Mouse (Mus musculus) liver, embryonic 11.5 days (tissue): ENCODE data around the gene Prss27. TPM values are rescaled to one million over a fixed set of nuclear protein-coding genes. Genes with fewer than 3 reads are reported as not detected.
"Not testable (repeated sequence)": the region's sequence is repeated elsewhere in the genome, so short reads cannot be mapped to it uniquely, and the experiment has no call there.

Experiments used
- ATAC-seq: fragments of 200-750 bp; cut with Nextera tagmentation; replicated peaks from 2 replicates; pipeline ENCODE4 v1.8.0; 2017; ENCODE audit warnings: moderate number of reproducible peaks, mild to moderate bottlenecking, moderate TSS enrichment, moderate library complexity; ENCODE audit not compliant: low FRiP score
- DNase-seq: peaks from one replicate; pipeline ENCODE4 v3.0.0-alpha.2; 2017; ENCODE audit warnings: low spot score
- H3K27ac ChIP-seq: fragments of 300-500 bp; sonication (generic); 2 replicates; pipeline ENCODE4 v1.5.1; 2014; ENCODE audit warnings: mild to moderate bottlenecking, low read depth, low read length, control low read depth
- H3K27me3 ChIP-seq: fragments of 300-500 bp; sonication (generic); replicated peaks from 2 replicates; pipeline ENCODE4 v1.6.1; 2014; ENCODE audit warnings: low read length, mixed read lengths; ENCODE audit not compliant: control insufficient read depth, insufficient read depth
- H3K36me3 ChIP-seq: fragments of 300-500 bp; sonication (generic); 2 replicates; pipeline ENCODE4 v1.6.1; 2014; ENCODE audit warnings: mild to moderate bottlenecking, low read length, moderate library complexity, mixed read lengths; ENCODE audit not compliant: control insufficient read depth, insufficient read depth
- H3K4me1 ChIP-seq: fragments of 300-500 bp; sonication (generic); replicated peaks from 2 replicates; pipeline ENCODE4 v1.6.1; 2014; ENCODE audit warnings: low read length, mixed read lengths; ENCODE audit not compliant: control insufficient read depth, insufficient read depth
- H3K4me2 ChIP-seq: fragments of 300-500 bp; sonication (generic); 2 replicates; pipeline ENCODE4 v1.6.1; 2014; ENCODE audit warnings: mild to moderate bottlenecking, control low read depth, moderate library complexity
- H3K4me3 ChIP-seq: fragments of 300-500 bp; sonication (generic); 2 replicates; pipeline ENCODE4 v1.5.1; 2014; ENCODE audit warnings: low read depth, low read length, control low read depth
- H3K9ac ChIP-seq: fragments of 300-500 bp; sonication (generic); 2 replicates; pipeline ENCODE4 v1.6.1; 2014; ENCODE audit warnings: low read depth, low read length, control low read depth
- H3K9me3 ChIP-seq: fragments of 300-500 bp; sonication (generic); 2 replicates; pipeline ENCODE4 v1.6.1; 2016; ENCODE audit warnings: low read length, inconsistent platforms, mixed read lengths; ENCODE audit not compliant: control insufficient read depth
- WGBS: fragments of 180-500 bp; shearing (Covaris S2); extraction: QIAGEN DNeasy Blood & Tissue Kit; methylation state at CpG from one replicate; pipeline ENCODE4 v1.1.7; 2014; 5-methylcytosine and 5-hydroxymethylcytosine counted together
- microRNA-seq: library from miRNA; unstranded; fragments of <30 nt; microRNA quantifications from one replicate; pipeline ENCODE4, GENCODE M21; 2017; ENCODE audit warnings: borderline number of aligned reads
- polyA plus RNA-seq: library from polyadenylated mRNA; unstranded; fragments of >200 nt; fragmentation: Nextera tagmentation; extraction: Ambion mirVana; gene quantifications from 2 replicates; pipeline ENCODE4 v1.2.1, GENCODE M21; 2014

Prss27 gene
- polyA plus RNA-seq, 1 experiment from 2014 or later: not detected

GRCm38 (mm10) chr17:24069531-24069930 lies 31.6 kb downstream of the Prss27 start:
- DNase-seq: no peak
- Histone ChIP-seq H3K36me3 (peaks cover 6% of the 10 kb centered on the region; the same call in 1 of the 2 replicates), H3K9ac (no peak overlapping the region), H3K27ac (no peak overlapping the region), H3K4me2 (no peak overlapping the region), H3K9me3 (no peaks in the 10 kb centered on the region), H3K4me3 (no peak overlapping the region), H3K4me1 (peaks cover 7% of the 10 kb centered on the region), H3K27me3 (no peaks in the 10 kb centered on the region)
- no peak for ATAC-seq
- WGBS: 85% methylated on average over 3 of the region's 3 CpGs

- ATAC-seq (peak; percentile 98), DNase-seq (peak; percentile 96)
- Histone ChIP-seq H3K4me3 (peak within 1 kb of the TSS; percentile 97), H3K9me3 (no peaks in the 10 kb centered on the region), H3K4me2 (peak within 1 kb of the TSS; percentile 87), H3K27me3 (no peaks in the 10 kb centered on the region), H3K27ac (peak within 1 kb of the TSS; percentile 47; the same call in 1 of the 2 replicates), H3K4me1 (peaks cover 7% of the 10 kb centered on the region), H3K9ac (peak within 1 kb of the TSS; percentile 87), H3K36me3 (peaks cover 12% of the 10 kb centered on the region)
- WGBS: under 1% methylated on average over 60 of the region's 62 CpGs
Measured at GRCm38 (mm10) chr17:24072919-24073696, 35.2 kb downstream of the Prss27 start, which contains the start of gene Kctd5. Gene Kctd5, minus strand, starts transcription at chr17:24073485.

- no peaks in the 10 kb centered on the region for H3K27me3 ChIP-seq
- H3K4me2 ChIP-seq: no peak overlapping the region
- H3K9ac ChIP-seq: no peak overlapping the region
- H3K4me3 ChIP-seq: no peak overlapping the region
- no peak for DNase-seq
- peaks cover 2% of the 10 kb centered on the region for H3K4me1 ChIP-seq
- no peak for ATAC-seq
- no peaks in the 10 kb centered on the region for H3K9me3 ChIP-seq
- H3K27ac ChIP-seq: no peak overlapping the region
- WGBS: 78% methylated on average over 2 of the region's 2 CpGs
- peaks cover 26% of the 10 kb centered on the region for H3K36me3 ChIP-seq
Measured at GRCm38 (mm10) chr17:24077101-24077500, 39.2 kb downstream of the Prss27 start.

- Histone ChIP-seq H3K36me3 (peaks cover 17% of the 10 kb centered on the region), H3K4me1 (no peaks in the 10 kb centered on the region), H3K9ac (no peak overlapping the region), H3K4me2 (no peak overlapping the region), H3K4me3 (no peak overlapping the region), H3K27me3 (no peaks in the 10 kb centered on the region), H3K9me3 (no peaks in the 10 kb centered on the region), H3K27ac (no peak overlapping the region)
- ATAC-seq (no peak), DNase-seq (no peak)
- 40% methylated on average over 1 of the region's 1 CpGs for WGBS
Measured at GRCm38 (mm10) chr17:24084593-24084992, 46.6 kb downstream of the Prss27 start.

- ATAC-seq, H3K9me3 ChIP-seq, H3K27me3 ChIP-seq, H3K4me2 ChIP-seq, H3K4me3 ChIP-seq, H3K4me1 ChIP-seq, H3K9ac ChIP-seq, H3K27ac ChIP-seq, DNase-seq: not testable (repeated sequence)
- 84% methylated on average over 4 of the region's 4 CpGs for WGBS
- H3K36me3 ChIP-seq: peaks cover 13% of the 10 kb centered on the region
Measured at GRCm38 (mm10) chr17:24086399-24086798, 48.5 kb downstream of the Prss27 start.

- Histone ChIP-seq H3K4me2 (no peak overlapping the region), H3K36me3 (peaks cover 12% of the 10 kb centered on the region), H3K9ac (no peak overlapping the region), H3K4me3 (no peak overlapping the region), H3K27me3 (no peaks in the 10 kb centered on the region), H3K27ac (no peak overlapping the region), H3K9me3 (no peaks in the 10 kb centered on the region), H3K4me1 (no peaks in the 10 kb centered on the region)
- ATAC-seq: no peak
- 87% methylated on average over 1 of the region's 1 CpGs for WGBS
- no peak for DNase-seq
Measured at GRCm38 (mm10) chr17:24090575-24090974, 52.6 kb downstream of the Prss27 start.

Small RNAs within 50 kb of the gene (microRNA-seq; reads per million reads assigned to microRNA genes)
- gene Gm27700: not detected

Other genes with a start within 250 kb of the Prss27 start
- 355 and 398 TPM in 2 replicates for gene Srrm2, start 247.6 kb upstream of the Prss27 start, polyA plus RNA-seq
- gene Elob, start 209.0 kb upstream of the Prss27 start, polyA plus RNA-seq: 744 and 795 TPM in 2 replicates
- not detected in 2 replicates for gene Prss33, start 202.1 kb upstream of the Prss27 start, polyA plus RNA-seq
- gene Prss32, start 194.3 kb upstream of the Prss27 start, polyA plus RNA-seq: not detected in 2 replicates
- 0.84 and 1.2 TPM in 2 replicates for gene Prss41, start 194.0 kb upstream of the Prss27 start, polyA plus RNA-seq
- gene Prss21, start 170.1 kb upstream of the Prss27 start, polyA plus RNA-seq: not detected in 2 replicates
- gene Dcpp1, start 157.3 kb upstream of the Prss27 start, polyA plus RNA-seq: not detected in 2 replicates
- not detected in 2 replicates for gene Dcpp2, start 157.3 kb upstream of the Prss27 start, polyA plus RNA-seq
- not detected in 2 replicates for gene Dcpp3, start 120.7 kb upstream of the Prss27 start, polyA plus RNA-seq
- gene Sbp, start 96.5 kb upstream of the Prss27 start, polyA plus RNA-seq: not detected in 2 replicates
- gene Sbpl, start 82.9 kb upstream of the Prss27 start, polyA plus RNA-seq: not detected in 2 replicates
- not detected in 2 replicates for gene Prss30, start 57.6 kb upstream of the Prss27 start, polyA plus RNA-seq
- gene Prss22, start 40.0 kb upstream of the Prss27 start, polyA plus RNA-seq: 0.21 TPM in 1 of 2 replicates, not detected in the other
- 43.0 and 46.8 TPM in 2 replicates for gene Kctd5, start 35.3 kb downstream of the Prss27 start, polyA plus RNA-seq
- gene Pdpk1, start 112.8 kb downstream of the Prss27 start, polyA plus RNA-seq: 31.8 and 37.0 TPM in 2 replicates
- 30.5 and 35.2 TPM in 2 replicates for gene Amdhd2, start 125.6 kb downstream of the Prss27 start, polyA plus RNA-seq
- 476 and 499 TPM in 2 replicates for gene Atp6v0c, start 131.6 kb downstream of the Prss27 start, polyA plus RNA-seq
- 13.3 and 14.5 TPM in 2 replicates for gene Tbc1d24, start 167.4 kb downstream of the Prss27 start, polyA plus RNA-seq
- gene Ntn3, start 171.4 kb downstream of the Prss27 start, polyA plus RNA-seq: 2.3 and 2.7 TPM in 2 replicates
- gene Tedc2, start 182.7 kb downstream of the Prss27 start, polyA plus RNA-seq: 16.6 and 17.2 TPM in 2 replicates
- 95.6 and 107 TPM in 2 replicates for gene Ccnf, start 213.3 kb downstream of the Prss27 start, polyA plus RNA-seq